Mouse (Mus musculus): ENCODE data around the gene Moxd2. TPM values are rescaled to one million over a fixed set of nuclear protein-coding genes. Genes with fewer than 3 reads are reported as not detected.

Gene Moxd2
- polyA plus RNA-seq (2015; fragmentation: Nextera tagmentation; extraction: Ambion mirVana): not detected in 2 replicates

GRCm38 (mm10) chr6:40887394-40887793, at the start of gene Moxd2:
Moxd2 (minus strand) TSS chr6:40887494.
- no peak for ATAC-seq (ENCODE audit: insufficient number of reproducible peaks, low FRiP score, low TSS enrichment, low read depth)
- Histone ChIP-seq H3K36me3 (no peaks in the 10 kb centered on the region), H3K27ac (no peak within 1 kb of the TSS), H3K4me1 (no peaks in the 10 kb centered on the region), H3K9ac (no peak within 1 kb of the TSS), H3K27me3 (no peaks in the 10 kb centered on the region), H3K4me3 (no peak within 1 kb of the TSS), H3K9me3 (no peaks in the 10 kb centered on the region), H3K4me2 (no peak within 1 kb of the TSS)
- 87% methylated on average over 3 of the region's 3 CpGs for WGBS

GRCm38 (mm10) chr6:40919954-40920353, 32.7 kb upstream of the Moxd2 start:
- no peaks in the 10 kb centered on the region for H3K9me3 ChIP-seq
- H3K4me2 ChIP-seq: no peak overlapping the region
- ATAC-seq (ENCODE audit: insufficient number of reproducible peaks, low FRiP score, low TSS enrichment, low read depth): no peak
- no peak overlapping the region for H3K9ac ChIP-seq
- H3K27ac ChIP-seq: no peak overlapping the region
- WGBS: 77% methylated on average over 4 of the region's 4 CpGs
- H3K27me3 ChIP-seq: no peaks in the 10 kb centered on the region
- no peaks in the 10 kb centered on the region for H3K4me1 ChIP-seq
- no peak overlapping the region for H3K4me3 ChIP-seq
- no peaks in the 10 kb centered on the region for H3K36me3 ChIP-seq

GRCm38 (mm10) chr6:40900287-40900686, 13.0 kb upstream of the Moxd2 start, which contains the start of gene Prss58:
Prss58 (minus strand) TSS chr6:40900387.
- no peaks in the 10 kb centered on the region for H3K4me1 ChIP-seq

GRCm38 (mm10) chr6:40894716-40895115, 7.4 kb upstream of the Moxd2 start:
- Histone ChIP-seq H3K36me3 (no peaks in the 10 kb centered on the region), H3K4me2 (no peak overlapping the region), H3K9me3 (no peaks in the 10 kb centered on the region), H3K4me1 (no peaks in the 10 kb centered on the region), H3K4me3 (no peak overlapping the region), H3K27ac (no peak overlapping the region), H3K27me3 (no peaks in the 10 kb centered on the region), H3K9ac (no peak overlapping the region)
- 80% methylated on average over 1 of the region's 1 CpGs for WGBS
- no peak for ATAC-seq (ENCODE audit: insufficient number of reproducible peaks, low FRiP score, low TSS enrichment, low read depth)

More at GRCm38 (mm10) chr6:40900287-40900686, 13.0 kb upstream of the Moxd2 start, which contains the start of gene Prss58:
- no peaks in the 10 kb centered on the region for H3K9me3 ChIP-seq
- no peaks in the 10 kb centered on the region for H3K27me3 ChIP-seq
- no peak for ATAC-seq (ENCODE audit: insufficient number of reproducible peaks, low FRiP score, low TSS enrichment, low read depth)
- no peak within 1 kb of the TSS for H3K9ac ChIP-seq
- H3K4me3 ChIP-seq: no peak within 1 kb of the TSS
- H3K36me3 ChIP-seq: no peaks in the 10 kb centered on the region
- H3K27ac ChIP-seq: no peak within 1 kb of the TSS
- no peak within 1 kb of the TSS for H3K4me2 ChIP-seq

GRCm38 (mm10) chr6:40893577-40893976, 6.3 kb upstream of the Moxd2 start:
- ATAC-seq (ENCODE audit: insufficient number of reproducible peaks, low FRiP score, low TSS enrichment, low read depth): no peak
- no peaks in the 10 kb centered on the region for H3K4me1 ChIP-seq
- no peak overlapping the region for H3K4me2 ChIP-seq
- H3K4me3 ChIP-seq: no peak overlapping the region
- no peak overlapping the region for H3K27ac ChIP-seq
- no peaks in the 10 kb centered on the region for H3K36me3 ChIP-seq
- H3K9me3 ChIP-seq: no peaks in the 10 kb centered on the region
- 47% methylated on average over 7 of the region's 7 CpGs for WGBS
- H3K9ac ChIP-seq: no peak overlapping the region
- no peaks in the 10 kb centered on the region for H3K27me3 ChIP-seq

GRCm38 (mm10) chr6:40891754-40892153, 4.5 kb upstream of the Moxd2 start:
- no peak overlapping the region for H3K9ac ChIP-seq
- H3K9me3 ChIP-seq: no peaks in the 10 kb centered on the region
- H3K4me1 ChIP-seq: no peaks in the 10 kb centered on the region
- no peaks in the 10 kb centered on the region for H3K27me3 ChIP-seq
- no peak overlapping the region for H3K27ac ChIP-seq
- WGBS: 75% methylated on average over 4 of the region's 4 CpGs
- no peak overlapping the region for H3K4me3 ChIP-seq
- H3K36me3 ChIP-seq: no peaks in the 10 kb centered on the region
- ATAC-seq (ENCODE audit: insufficient number of reproducible peaks, low FRiP score, low TSS enrichment, low read depth): no peak
- H3K4me2 ChIP-seq: no peak overlapping the region

- Histone ChIP-seq H3K9me3 (no peaks in the 10 kb centered on the region), H3K27ac (no peak overlapping the region), H3K4me2 (no peak overlapping the region), H3K27me3 (no peaks in the 10 kb centered on the region), H3K9ac (no peak overlapping the region), H3K4me3 (no peak overlapping the region), H3K4me1 (no peaks in the 10 kb centered on the region), H3K36me3 (no peaks in the 10 kb centered on the region)
- ATAC-seq (ENCODE audit: insufficient number of reproducible peaks, low FRiP score, low TSS enrichment, low read depth): no peak
- 48% methylated on average over 1 of the region's 1 CpGs for WGBS
Observed at GRCm38 (mm10) chr6:40890973-40891372, 3.7 kb upstream of the Moxd2 start.

GRCm38 (mm10) chr6:40845283-40845682, 42.0 kb downstream of the Moxd2 start:
- Histone ChIP-seq H3K9ac (no peak overlapping the region), H3K27ac (no peak overlapping the region), H3K36me3 (no peaks in the 10 kb centered on the region), H3K4me3 (no peak overlapping the region), H3K4me2 (no peak overlapping the region), H3K4me1 (no peaks in the 10 kb centered on the region), H3K9me3 (no peaks in the 10 kb centered on the region), H3K27me3 (no peaks in the 10 kb centered on the region)
- ATAC-seq (ENCODE audit: insufficient number of reproducible peaks, low FRiP score, low TSS enrichment, low read depth): no peak

Other genes starting within 250 kb of the Moxd2 start
- not detected in 2 replicates for gene Prss58, start 12.9 kb upstream of the Moxd2 start, polyA plus RNA-seq (2015; fragmentation: Nextera tagmentation; extraction: Ambion mirVana)
- not detected in 2 replicates for gene 1700074P13Rik, start 53.1 kb upstream of the Moxd2 start, polyA plus RNA-seq (2015; fragmentation: Nextera tagmentation; extraction: Ambion mirVana)
- gene Gm4744, start 64.4 kb upstream of the Moxd2 start, polyA plus RNA-seq (2015; fragmentation: Nextera tagmentation; extraction: Ambion mirVana): not detected in 2 replicates
- gene 1810009J06Rik, start 77.3 kb upstream of the Moxd2 start, polyA plus RNA-seq (2015; fragmentation: Nextera tagmentation; extraction: Ambion mirVana): not detected in 2 replicates
- gene Gm2663, start 112.0 kb upstream of the Moxd2 start, polyA plus RNA-seq (2015; fragmentation: Nextera tagmentation; extraction: Ambion mirVana): not detected in 2 replicates
- not detected in 2 replicates for gene 2210010C04Rik, start 148.0 kb upstream of the Moxd2 start, polyA plus RNA-seq (2015; fragmentation: Nextera tagmentation; extraction: Ambion mirVana)

All from limb, embryonic 15.5 days (tissue).